Mouse (Mus musculus): ENCODE measurements around the gene Gucy2f. TPM values are rescaled to one million over a fixed set of nuclear protein-coding genes. Genes with fewer than 3 reads are reported as not detected.

Gene Gucy2f
- polyA plus RNA-seq, 1 experiment from 2014 or later: not detected

GRCm38 (mm10) chrX:142096904-142097303, 99.8 kb downstream of the Gucy2f start:
- no peak overlapping the region for H3K27ac ChIP-seq (ENCODE audit: low read depth, low read length)
- DNase-seq (ENCODE audit: low spot score, missing footprints) (no peak), ATAC-seq (ENCODE audit: low FRiP score) (no peak)
- H3K4me1 ChIP-seq (ENCODE audit: control insufficient read depth, insufficient read depth, low read length): no peaks in the 10 kb centered on the region
- no peaks in the 10 kb centered on the region for H3K9me3 ChIP-seq (ENCODE audit: control insufficient read depth, low read length)
- H3K9ac ChIP-seq (ENCODE audit: low read length): no peak overlapping the region
- WGBS: 69% methylated on average over 3 of the region's 3 CpGs
- H3K4me3 ChIP-seq (ENCODE audit: low read depth, low read length): no peak overlapping the region
- H3K36me3 ChIP-seq (ENCODE audit: control insufficient read depth, insufficient read depth, low read length): no peaks in the 10 kb centered on the region
- H3K27me3 ChIP-seq (ENCODE audit: control insufficient read depth, insufficient read depth, low read length): peaks cover 19% of the 10 kb centered on the region
- H3K4me2 ChIP-seq: no peak overlapping the region

GRCm38 (mm10) chrX:142095579-142095978, 101.2 kb downstream of the Gucy2f start:
- Histone ChIP-seq H3K27me3 (ENCODE audit: control insufficient read depth, insufficient read depth, low read length) (peaks cover 16% of the 10 kb centered on the region), H3K27ac (ENCODE audit: low read depth, low read length) (no peak overlapping the region), H3K9ac (ENCODE audit: low read length) (no peak overlapping the region), H3K4me1 (ENCODE audit: control insufficient read depth, insufficient read depth, low read length) (no peaks in the 10 kb centered on the region), H3K36me3 (ENCODE audit: control insufficient read depth, insufficient read depth, low read length) (no peaks in the 10 kb centered on the region), H3K9me3 (ENCODE audit: control insufficient read depth, low read length) (no peaks in the 10 kb centered on the region), H3K4me3 (ENCODE audit: low read depth, low read length) (no peak overlapping the region), H3K4me2 (no peak overlapping the region)
- no peak for ATAC-seq (ENCODE audit: low FRiP score)
- 80% methylated on average over 5 of the region's 5 CpGs for WGBS
- no peak for DNase-seq (ENCODE audit: low spot score, missing footprints)

- no peak overlapping the region for H3K4me3 ChIP-seq (ENCODE audit: low read depth, low read length)
- no peak overlapping the region for H3K27ac ChIP-seq (ENCODE audit: low read depth, low read length)
- DNase-seq (ENCODE audit: low spot score, missing footprints): no peak
- peaks cover 9% of the 10 kb centered on the region; the same call in 1 of the 2 replicates for H3K27me3 ChIP-seq (ENCODE audit: control insufficient read depth, insufficient read depth, low read length)
- ATAC-seq (ENCODE audit: low FRiP score): no peak
- no peak overlapping the region for H3K4me2 ChIP-seq
- H3K4me1 ChIP-seq (ENCODE audit: control insufficient read depth, insufficient read depth, low read length): no peaks in the 10 kb centered on the region
- H3K9me3 ChIP-seq (ENCODE audit: control insufficient read depth, low read length): no peaks in the 10 kb centered on the region
- no peak overlapping the region for H3K9ac ChIP-seq (ENCODE audit: low read length)
- H3K36me3 ChIP-seq (ENCODE audit: control insufficient read depth, insufficient read depth, low read length): no peaks in the 10 kb centered on the region
- 72% methylated on average over 3 of the region's 3 CpGs for WGBS
Measured at GRCm38 (mm10) chrX:142062585-142062984, 134.1 kb downstream of the Gucy2f start.

Other genes starting within 250 kb of the Gucy2f start
- 13.2 and 13.3 TPM in 2 replicates for gene Nxt2, start 29.8 kb upstream of the Gucy2f start, polyA plus RNA-seq (2014; fragmentation: Nextera tagmentation; extraction: Ambion mirVana)
- 15.1 and 15.7 TPM in 2 replicates for gene Kcne1l, start 109.4 kb upstream of the Gucy2f start, polyA plus RNA-seq (2014; fragmentation: Nextera tagmentation; extraction: Ambion mirVana)
- gene Acsl4, start 193.6 kb upstream of the Gucy2f start, polyA plus RNA-seq (2014; fragmentation: Nextera tagmentation; extraction: Ambion mirVana): 27.1 and 32.8 TPM in 2 replicates

All from midbrain, embryonic 11.5 days (tissue).